Mouse (Mus musculus) midbrain, postnatal 0 days (tissue): ENCODE results near the gene Adprh. TPM values are rescaled to one million over a fixed set of nuclear protein-coding genes. Genes with fewer than 3 reads are reported as not detected.

Experiments used
- ATAC-seq: fragments of 200-750 bp; cut with Nextera tagmentation; 2 replicates; pipeline ENCODE4 v1.8.0; 2017; ENCODE audit warnings: moderate number of reproducible peaks, mild to moderate bottlenecking, moderate TSS enrichment, moderate library complexity; ENCODE audit not compliant: low FRiP score
- DNase-seq: peaks from one replicate; pipeline ENCODE4 v3.0.0-alpha.2; 2015; ENCODE audit warnings: low spot score
- H3K27ac ChIP-seq: fragments of 300-500 bp; sonication (generic); 2 replicates; pipeline ENCODE4 v1.5.1; 2014; ENCODE audit warnings: low read depth, mild to moderate bottlenecking, low read length, mixed read lengths
- H3K27me3 ChIP-seq: fragments of 300-500 bp; sonication (generic); 2 replicates; pipeline ENCODE4 v1.6.1; 2014; ENCODE audit warnings: low read length, control low read depth, mixed read lengths; ENCODE audit not compliant: insufficient read depth
- H3K36me3 ChIP-seq: fragments of 300-500 bp; sonication (generic); 2 replicates; pipeline ENCODE4 v1.6.1; 2014; ENCODE audit warnings: low read length, control low read depth, mixed read lengths; ENCODE audit not compliant: insufficient read depth
- H3K4me1 ChIP-seq: fragments of 300-500 bp; sonication (generic); 2 replicates; pipeline ENCODE4 v1.6.1; 2014; ENCODE audit warnings: mild to moderate bottlenecking, control low read depth, antibody characterized with exemption, low read length, mixed read lengths; ENCODE audit not compliant: insufficient read depth
- H3K4me2 ChIP-seq: fragments of 300-500 bp; sonication (generic); 2 replicates; pipeline ENCODE4 v1.6.1; 2014; ENCODE audit warnings: low read depth, mild to moderate bottlenecking, low read length, mixed read lengths; ENCODE audit not compliant: poor library complexity, severe bottlenecking
- H3K4me3 ChIP-seq: fragments of 300-500 bp; sonication (generic); 2 replicates; pipeline ENCODE4 v1.5.1; 2014; ENCODE audit warnings: low read depth, mild to moderate bottlenecking, low read length, moderate library complexity
- H3K9ac ChIP-seq: fragments of 300-500 bp; sonication (generic); replicated peaks from 2 replicates; pipeline ENCODE4 v1.6.1; 2014; ENCODE audit warnings: mild to moderate bottlenecking, low read length, moderate library complexity, mixed read lengths; ENCODE audit not compliant: poor library complexity, severe bottlenecking
- H3K9me3 ChIP-seq: fragments of 300-500 bp; sonication (generic); 2 replicates; pipeline ENCODE4 v1.6.1; 2016; ENCODE audit warnings: low read length, control low read depth
- CTCF ChIP-seq: IDR thresholded peaks from 2 replicates; pipeline ENCODE4 v1.5.1; 2016; ENCODE audit warnings: antibody characterized with exemption, mild to moderate bottlenecking
- WGBS: fragments of 180-500 bp; shearing (Covaris S2); extraction: QIAGEN DNeasy Blood & Tissue Kit; methylation state at CpG from one replicate; pipeline ENCODE4 v1.1.7; 2014; 5-methylcytosine and 5-hydroxymethylcytosine counted together
- polyA plus RNA-seq: library from polyadenylated mRNA; unstranded; fragments of >200 nt; fragmentation: Nextera tagmentation; extraction: Ambion mirVana; gene quantifications from 2 replicates; pipeline ENCODE4 v1.2.1, GENCODE M21; 2015
- total RNA-seq: library from RNA; depleted of rRNA; stranded (reverse); fragments of >200 nt; gene quantifications from 2 replicates; pipeline ENCODE4 v1.2.3, GENCODE M21; 2014

Adprh gene
- total and polyA plus RNA-seq, 2 experiments from 2014 or later = 50.4 to 148 TPM

- 80% methylated on average over 8 of the region's 8 CpGs for WGBS
- no peak overlapping the region for H3K4me2 ChIP-seq
- no peaks in the 10 kb centered on the region for H3K4me1 ChIP-seq
- no peaks in the 10 kb centered on the region for H3K9me3 ChIP-seq
- H3K27ac ChIP-seq = no peak overlapping the region
- H3K27me3 ChIP-seq = no peaks in the 10 kb centered on the region
- no peaks in the 10 kb centered on the region for H3K36me3 ChIP-seq
- no peak overlapping the region for H3K4me3 ChIP-seq
- DNase-seq (no peak), ATAC-seq (no peak)
- TF ChIP-seq CTCF = no peak
- H3K9ac ChIP-seq = no peak overlapping the region
Observed at GRCm38 (mm10) chr16:38461749-38462148, 9.2 kb upstream of the Adprh start.

GRCm38 (mm10) chr16:38459990-38460389 lies 7.5 kb upstream of the Adprh start:
- WGBS = 91% methylated on average over 4 of the region's 4 CpGs
- Histone ChIP-seq H3K27me3 (no peaks in the 10 kb centered on the region), H3K9ac (no peak overlapping the region), H3K36me3 (no peaks in the 10 kb centered on the region), H3K27ac (no peak overlapping the region), H3K4me3 (no peak overlapping the region), H3K4me1 (no peaks in the 10 kb centered on the region), H3K4me2 (no peak overlapping the region), H3K9me3 (no peaks in the 10 kb centered on the region)
- TF ChIP-seq CTCF = no peak
- ATAC-seq (no peak), DNase-seq (no peak)

GRCm38 (mm10) chr16:38458600-38459280 lies 6.2 kb upstream of the Adprh start:
- H3K4me1 ChIP-seq = no peaks in the 10 kb centered on the region
- WGBS = 69% methylated on average over 6 of the region's 6 CpGs
- DNase-seq (no peak), ATAC-seq (no peak)
- H3K36me3 ChIP-seq = no peaks in the 10 kb centered on the region
- no peak for TF ChIP-seq CTCF
- no peaks in the 10 kb centered on the region for H3K27me3 ChIP-seq
- H3K4me3 ChIP-seq = no peak overlapping the region
- H3K9ac ChIP-seq = no peak overlapping the region
- no peak overlapping the region for H3K4me2 ChIP-seq
- no peak overlapping the region for H3K27ac ChIP-seq
- H3K9me3 ChIP-seq = no peaks in the 10 kb centered on the region

GRCm38 (mm10) chr16:38456812-38457567 lies 4.5 kb upstream of the Adprh start:
- Histone ChIP-seq H3K4me3 (no peak overlapping the region), H3K27ac (no peak overlapping the region), H3K4me2 (no peak overlapping the region), H3K9ac (no peak overlapping the region), H3K36me3 (no peaks in the 10 kb centered on the region), H3K4me1 (no peaks in the 10 kb centered on the region), H3K27me3 (no peaks in the 10 kb centered on the region), H3K9me3 (no peaks in the 10 kb centered on the region)
- no peak for ATAC-seq
- 64% methylated on average over 11 of the region's 11 CpGs for WGBS
- TF ChIP-seq CTCF = no peak
- no peak for DNase-seq

- Histone ChIP-seq H3K27me3 (no peaks in the 10 kb centered on the region), H3K9ac (no peak within 1 kb of the TSS), H3K4me1 (0 out of 2 replicates have a peak, but pooled peaks cover 2% of the 10 kb centered on the region), H3K9me3 (no peaks in the 10 kb centered on the region), H3K36me3 (no peaks in the 10 kb centered on the region), H3K27ac (no peak within 1 kb of the TSS), H3K4me2 (no peak within 1 kb of the TSS), H3K4me3 (no peak within 1 kb of the TSS)
- no peak for TF ChIP-seq CTCF
- 76% methylated on average over 16 of the region's 17 CpGs for WGBS
- DNase-seq = no peak
- ATAC-seq = no peak
Observed at GRCm38 (mm10) chr16:38455511-38456418, 3.3 kb upstream of the Adprh start, which contains the start of gene Cd80. Gene Cd80 (plus strand): TSS chr16:38455561.
